Mouse (Mus musculus): ENCODE measurements at regions not wholly inside any gene's neighbourhood (a gene's known extent, or its start where the extent isn't known, plus 50 kb on each side); places are given as distances from the start of the nearest gene placed in this dataset.

DNA sequence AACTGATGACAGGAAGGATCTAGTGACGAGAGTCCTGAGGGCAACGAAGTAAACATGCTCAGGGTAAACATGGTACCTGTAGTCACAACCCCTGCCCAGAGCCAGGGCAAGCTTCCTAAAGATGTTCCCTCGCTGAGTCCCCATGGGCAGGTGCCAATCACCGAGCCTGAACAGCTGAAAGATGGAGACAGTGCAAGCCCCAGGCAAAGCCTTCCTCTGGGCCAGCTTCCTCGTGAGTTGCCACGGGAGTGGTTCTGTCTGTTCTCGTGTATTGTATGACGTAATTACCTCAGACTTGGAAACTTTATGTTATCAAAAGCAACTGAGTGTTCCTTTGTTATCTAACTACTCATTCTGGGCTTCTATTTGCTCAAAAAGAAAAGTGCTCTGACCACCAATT is 147.4 kb downstream of the Ifng start:
- TF ChIP-seq CTCF (IDR thresholded peaks at IDR 0.05; ENCODE audit: extremely low read depth, insufficient read length, insufficient replicate concordance, low read depth, low read length) (no peak), POLR2A (IDR thresholded peaks at IDR 0.05; ENCODE audit: low read depth, low read length) (no peak)
